Mouse (Mus musculus): ENCODE measurements around the gene Wfs1. TPM values are rescaled to one million over a fixed set of nuclear protein-coding genes. Genes with fewer than 3 reads are reported as not detected.
"Not testable (repeated sequence)": the region's sequence is repeated elsewhere in the genome, so short reads cannot be mapped to it uniquely, and the experiment has no call there.

The Wfs1 gene
- polyA plus RNA-seq, 1 experiment from 2014 or later, result 6.4 TPM

GRCm38 (mm10) chr5:37027701-37028100, 38.7 kb upstream of the Wfs1 start:
- no peaks in the 10 kb centered on the region for H3K9me3 ChIP-seq (ENCODE audit: control insufficient read depth, low read length)
- ATAC-seq (ENCODE audit: low FRiP score) (0 out of 2 replicates have a peak, but pooled peaks have one; percentile 5), DNase-seq (ENCODE audit: low spot score, missing footprints) (no peak)
- H3K4me2 ChIP-seq, result peak overlapping the region; percentile 88
- H3K4me1 ChIP-seq (ENCODE audit: control insufficient read depth, insufficient read depth, low read length), result peaks cover 8% of the 10 kb centered on the region
- H3K27me3 ChIP-seq (ENCODE audit: control insufficient read depth, insufficient read depth, low read length), result peaks cover 43% of the 10 kb centered on the region
- H3K36me3 ChIP-seq (ENCODE audit: control insufficient read depth, insufficient read depth, low read length), result no peaks in the 10 kb centered on the region
- WGBS, result 14% methylated on average over 13 of the region's 13 CpGs
- H3K27ac ChIP-seq (ENCODE audit: low read depth, low read length), result no peak overlapping the region
- H3K4me3 ChIP-seq (ENCODE audit: low read depth, low read length), result peak overlapping the region; percentile 50
- H3K9ac ChIP-seq (ENCODE audit: low read length), result peak overlapping the region; percentile 55; the same call in 1 of the 2 replicates

GRCm38 (mm10) chr5:37017222-37017621, 28.2 kb upstream of the Wfs1 start:
- WGBS, result 75% methylated on average over 3 of the region's 3 CpGs
- H3K27me3 ChIP-seq (ENCODE audit: control insufficient read depth, insufficient read depth, low read length), result 0 out of 2 replicates have a peak, but pooled peaks cover 4% of the 10 kb centered on the region
- no peak for ATAC-seq (ENCODE audit: low FRiP score)
- H3K9ac ChIP-seq (ENCODE audit: low read length), result no peak overlapping the region
- H3K9me3 ChIP-seq (ENCODE audit: control insufficient read depth, low read length), result no peaks in the 10 kb centered on the region
- no peaks in the 10 kb centered on the region for H3K4me1 ChIP-seq (ENCODE audit: control insufficient read depth, insufficient read depth, low read length)
- DNase-seq (ENCODE audit: low spot score, missing footprints), result peak; percentile 19
- no peak overlapping the region for H3K4me3 ChIP-seq (ENCODE audit: low read depth, low read length)
- no peaks in the 10 kb centered on the region for H3K36me3 ChIP-seq (ENCODE audit: control insufficient read depth, insufficient read depth, low read length)
- no peak overlapping the region for H3K27ac ChIP-seq (ENCODE audit: low read depth, low read length)
- no peak overlapping the region for H3K4me2 ChIP-seq

GRCm38 (mm10) chr5:37015612-37016310, 26.8 kb upstream of the Wfs1 start:
- H3K27me3 ChIP-seq (ENCODE audit: control insufficient read depth, insufficient read depth, low read length), result 0 out of 2 replicates have a peak, but pooled peaks cover 4% of the 10 kb centered on the region

GRCm38 (mm10) chr5:37010666-37011317, 21.8 kb upstream of the Wfs1 start:
- H3K27me3 ChIP-seq (ENCODE audit: control insufficient read depth, insufficient read depth, low read length), result 0 out of 2 replicates have a peak, but pooled peaks cover 3% of the 10 kb centered on the region
- no peak overlapping the region for H3K27ac ChIP-seq (ENCODE audit: low read depth, low read length)
- H3K4me1 ChIP-seq (ENCODE audit: control insufficient read depth, insufficient read depth, low read length), result no peaks in the 10 kb centered on the region
- 77% methylated on average over 10 of the region's 10 CpGs for WGBS
- H3K4me3 ChIP-seq (ENCODE audit: low read depth, low read length), result no peak overlapping the region
- H3K9me3 ChIP-seq (ENCODE audit: control insufficient read depth, low read length), result no peaks in the 10 kb centered on the region; the same call in 1 of the 2 replicates
- no peak overlapping the region for H3K4me2 ChIP-seq
- DNase-seq (ENCODE audit: low spot score, missing footprints) (peak; percentile 76), ATAC-seq (ENCODE audit: low FRiP score) (no peak)
- H3K9ac ChIP-seq (ENCODE audit: low read length), result no peak overlapping the region
- H3K36me3 ChIP-seq (ENCODE audit: control insufficient read depth, insufficient read depth, low read length), result no peaks in the 10 kb centered on the region

More at GRCm38 (mm10) chr5:37015612-37016310, 26.8 kb upstream of the Wfs1 start:
- H3K4me2 ChIP-seq, result peak overlapping the region; percentile 39
- ATAC-seq (ENCODE audit: low FRiP score) (no peak), DNase-seq (ENCODE audit: low spot score, missing footprints) (peak; percentile 89)
- 7% methylated on average over 27 of the region's 27 CpGs for WGBS
- no peaks in the 10 kb centered on the region for H3K9me3 ChIP-seq (ENCODE audit: control insufficient read depth, low read length)
- H3K27ac ChIP-seq (ENCODE audit: low read depth, low read length), result no peak overlapping the region
- H3K4me3 ChIP-seq (ENCODE audit: low read depth, low read length), result peak overlapping the region; percentile 7; the same call in 1 of the 2 replicates
- H3K9ac ChIP-seq (ENCODE audit: low read length), result no peak overlapping the region; the same call in 1 of the 2 replicates
- no peaks in the 10 kb centered on the region for H3K36me3 ChIP-seq (ENCODE audit: control insufficient read depth, insufficient read depth, low read length)
- H3K4me1 ChIP-seq (ENCODE audit: control insufficient read depth, insufficient read depth, low read length), result no peaks in the 10 kb centered on the region

GRCm38 (mm10) chr5:37009761-37010160, 20.8 kb upstream of the Wfs1 start:
- WGBS, result 38% methylated on average over 13 of the region's 13 CpGs
- ATAC-seq (ENCODE audit: low FRiP score), result not testable (repeated sequence)

GRCm38 (mm10) chr5:37002001-37002400, 13.0 kb upstream of the Wfs1 start:
- 54% methylated on average over 2 of the region's 2 CpGs for WGBS

More at GRCm38 (mm10) chr5:37009761-37010160, 20.8 kb upstream of the Wfs1 start:
- not testable (repeated sequence) for H3K9ac ChIP-seq (ENCODE audit: low read length); H3K4me3 ChIP-seq (ENCODE audit: low read depth, low read length); H3K27ac ChIP-seq (ENCODE audit: low read depth, low read length); H3K27me3 ChIP-seq (ENCODE audit: control insufficient read depth, insufficient read depth, low read length); H3K4me2 ChIP-seq; H3K4me1 ChIP-seq (ENCODE audit: control insufficient read depth, insufficient read depth, low read length); H3K36me3 ChIP-seq (ENCODE audit: control insufficient read depth, insufficient read depth, low read length); H3K9me3 ChIP-seq (ENCODE audit: control insufficient read depth, low read length)
- peak; percentile 59 for DNase-seq (ENCODE audit: low spot score, missing footprints)

GRCm38 (mm10) chr5:37001002-37001401, 12.0 kb upstream of the Wfs1 start:
- WGBS, result 87% methylated on average over 9 of the region's 9 CpGs

More at GRCm38 (mm10) chr5:37002001-37002400, 13.0 kb upstream of the Wfs1 start:
- H3K4me1 ChIP-seq (ENCODE audit: control insufficient read depth, insufficient read depth, low read length), result peaks cover 3% of the 10 kb centered on the region
- H3K9ac ChIP-seq (ENCODE audit: low read length), result no peak overlapping the region
- H3K9me3 ChIP-seq (ENCODE audit: control insufficient read depth, low read length), result no peaks in the 10 kb centered on the region
- no peak overlapping the region for H3K4me3 ChIP-seq (ENCODE audit: low read depth, low read length)
- no peaks in the 10 kb centered on the region for H3K27me3 ChIP-seq (ENCODE audit: control insufficient read depth, insufficient read depth, low read length)
- DNase-seq (ENCODE audit: low spot score, missing footprints), result peak; percentile 96
- no peak overlapping the region for H3K27ac ChIP-seq (ENCODE audit: low read depth, low read length)
- ATAC-seq (ENCODE audit: low FRiP score), result no peak
- no peak overlapping the region for H3K4me2 ChIP-seq
- H3K36me3 ChIP-seq (ENCODE audit: control insufficient read depth, insufficient read depth, low read length), result no peaks in the 10 kb centered on the region

GRCm38 (mm10) chr5:36997996-36998395, 9.0 kb upstream of the Wfs1 start:
- H3K4me3 ChIP-seq (ENCODE audit: low read depth, low read length), result no peak overlapping the region
- H3K27me3 ChIP-seq (ENCODE audit: control insufficient read depth, insufficient read depth, low read length), result no peaks in the 10 kb centered on the region
- H3K27ac ChIP-seq (ENCODE audit: low read depth, low read length), result no peak overlapping the region
- H3K9ac ChIP-seq (ENCODE audit: low read length), result no peak overlapping the region
- H3K36me3 ChIP-seq (ENCODE audit: control insufficient read depth, insufficient read depth, low read length), result no peaks in the 10 kb centered on the region
- ATAC-seq (ENCODE audit: low FRiP score) (no peak), DNase-seq (ENCODE audit: low spot score, missing footprints) (no peak)
- H3K4me1 ChIP-seq (ENCODE audit: control insufficient read depth, insufficient read depth, low read length), result peaks cover 3% of the 10 kb centered on the region
- no peaks in the 10 kb centered on the region for H3K9me3 ChIP-seq (ENCODE audit: control insufficient read depth, low read length)
- H3K4me2 ChIP-seq, result no peak overlapping the region
- WGBS, result 54% methylated on average over 5 of the region's 5 CpGs

More at GRCm38 (mm10) chr5:37001002-37001401, 12.0 kb upstream of the Wfs1 start:
- H3K27ac ChIP-seq (ENCODE audit: low read depth, low read length), result no peak overlapping the region
- DNase-seq (ENCODE audit: low spot score, missing footprints), result no peak
- no peak for ATAC-seq (ENCODE audit: low FRiP score)
- H3K4me3 ChIP-seq (ENCODE audit: low read depth, low read length), result no peak overlapping the region
- no peaks in the 10 kb centered on the region for H3K36me3 ChIP-seq (ENCODE audit: control insufficient read depth, insufficient read depth, low read length)
- no peaks in the 10 kb centered on the region for H3K9me3 ChIP-seq (ENCODE audit: control insufficient read depth, low read length)
- H3K4me2 ChIP-seq, result no peak overlapping the region
- H3K4me1 ChIP-seq (ENCODE audit: control insufficient read depth, insufficient read depth, low read length), result peaks cover 3% of the 10 kb centered on the region
- H3K27me3 ChIP-seq (ENCODE audit: control insufficient read depth, insufficient read depth, low read length), result no peaks in the 10 kb centered on the region
- no peak overlapping the region for H3K9ac ChIP-seq (ENCODE audit: low read length)

- no peak overlapping the region for H3K27ac ChIP-seq (ENCODE audit: low read depth, low read length)
- H3K4me3 ChIP-seq (ENCODE audit: low read depth, low read length), result no peak overlapping the region
- H3K4me1 ChIP-seq (ENCODE audit: control insufficient read depth, insufficient read depth, low read length), result peaks cover 3% of the 10 kb centered on the region
- H3K36me3 ChIP-seq (ENCODE audit: control insufficient read depth, insufficient read depth, low read length), result no peaks in the 10 kb centered on the region
- no peak overlapping the region for H3K9ac ChIP-seq (ENCODE audit: low read length)
- no peak overlapping the region for H3K4me2 ChIP-seq
- no peaks in the 10 kb centered on the region for H3K27me3 ChIP-seq (ENCODE audit: control insufficient read depth, insufficient read depth, low read length)
- DNase-seq (ENCODE audit: low spot score, missing footprints) (peak; percentile 17), ATAC-seq (ENCODE audit: low FRiP score) (no peak)
- WGBS, result 89% methylated on average over 14 of the region's 14 CpGs
- H3K9me3 ChIP-seq (ENCODE audit: control insufficient read depth, low read length), result no peaks in the 10 kb centered on the region
Measured at GRCm38 (mm10) chr5:36996410-36996809, 7.4 kb upstream of the Wfs1 start.
